Mouse (Mus musculus) hindbrain, embryonic 15.5 days (tissue): ENCODE measurements around the gene Gm8369. TPM values are rescaled to one million over a fixed set of nuclear protein-coding genes. Genes with fewer than 3 reads are reported as not detected.

Source experiments
- polyA plus RNA-seq: library from polyadenylated mRNA; unstranded; fragments of >200 nt; fragmentation: Nextera tagmentation; extraction: Ambion mirVana; gene quantifications from 2 replicates; pipeline ENCODE4 v1.2.1, GENCODE M21; 2015

The Gm8369 gene
- polyA plus RNA-seq, 1 experiment from 2014 or later, result not detected

Other genes with a start within 250 kb of the Gm8369 start
- not detected in 2 replicates for gene Ms4a1, start 219.7 kb upstream of the Gm8369 start, polyA plus RNA-seq
- gene Ms4a5, start 202.1 kb upstream of the Gm8369 start, polyA plus RNA-seq, result not detected in 2 replicates
- 0.09 TPM in 1 of 2 replicates, not detected in the other for gene Ms4a14, start 171.5 kb upstream of the Gm8369 start, polyA plus RNA-seq
- 4.0 and 4.4 TPM in 2 replicates for gene Ms4a7, start 149.8 kb upstream of the Gm8369 start, polyA plus RNA-seq
- gene Ms4a4a, start 110.4 kb upstream of the Gm8369 start, polyA plus RNA-seq, result 2.3 and 3.0 TPM in 2 replicates
- 2.1 TPM in 1 of 2 replicates, not detected in the other for gene Ms4a4c, start 81.2 kb upstream of the Gm8369 start, polyA plus RNA-seq
- 0.09 TPM in 1 of 2 replicates, not detected in the other for gene Ms4a4b, start 42.4 kb upstream of the Gm8369 start, polyA plus RNA-seq
- 1.6 and 4.5 TPM in 2 replicates for gene Ms4a6c, start 16.6 kb upstream of the Gm8369 start, polyA plus RNA-seq
- gene Ms4a6b, start 30.6 kb downstream of the Gm8369 start, polyA plus RNA-seq, result 2.0 and 3.8 TPM in 2 replicates
- gene Ms4a4d, start 50.9 kb downstream of the Gm8369 start, polyA plus RNA-seq, result 0.10 TPM in 1 of 2 replicates, not detected in the other
- gene Ms4a6d, start 118.9 kb downstream of the Gm8369 start, polyA plus RNA-seq, result 2.6 and 3.0 TPM in 2 replicates
- gene Ms4a2, start 137.8 kb downstream of the Gm8369 start, polyA plus RNA-seq, result 0.13 and 0.19 TPM in 2 replicates
- gene Ms4a3, start 154.9 kb downstream of the Gm8369 start, polyA plus RNA-seq, result not detected in 2 replicates
- gene Oosp2, start 174.6 kb downstream of the Gm8369 start, polyA plus RNA-seq, result not detected in 2 replicates
- not detected in 2 replicates for gene Oosp1, start 205.2 kb downstream of the Gm8369 start, polyA plus RNA-seq
- gene Oosp3, start 211.1 kb downstream of the Gm8369 start, polyA plus RNA-seq, result not detected in 2 replicates